Mouse (Mus musculus): ENCODE results near the gene Kif2a. TPM values are rescaled to one million over a fixed set of nuclear protein-coding genes. Genes with fewer than 3 reads are reported as not detected.

Gene Kif2a
- polyA plus RNA-seq, 1 experiment: 26.9 TPM

GRCm38 (mm10) chr13:106957554-106957953 lies 64.4 kb downstream of the Kif2a start:
- no peak for TF ChIP-seq GATA1 (IDR thresholded peaks at IDR 0.05; ENCODE audit: low read length)

- no peak for TF ChIP-seq GATA1 (IDR thresholded peaks at IDR 0.05; ENCODE audit: low read length)
These were observed 67.0 kb downstream of the Kif2a start for GRCm38 (mm10) chr13:106954880-106955279.

GRCm38 (mm10) chr13:106947583-106947982 lies 74.3 kb downstream of the Kif2a start:
- TF ChIP-seq GATA1 (IDR thresholded peaks at IDR 0.05; ENCODE audit: low read length): no peak

GRCm38 (mm10) chr13:106946594-106947540 lies 75.1 kb downstream of the Kif2a start, which contains the start of gene Dimt1:
Dimt1 (plus strand) TSS chr13:106947127.
- TF ChIP-seq GATA1 (IDR thresholded peaks at IDR 0.05; ENCODE audit: low read length): no peak

- TF ChIP-seq GATA1 (IDR thresholded peaks at IDR 0.05; ENCODE audit: low read length): no peak
These were observed 76.4 kb downstream of the Kif2a start for GRCm38 (mm10) chr13:106945518-106945917.

GRCm38 (mm10) chr13:106942721-106943120 lies 79.2 kb downstream of the Kif2a start:
- no peak for TF ChIP-seq GATA1 (IDR thresholded peaks at IDR 0.05; ENCODE audit: low read length)

GRCm38 (mm10) chr13:106941211-106941976 lies 80.5 kb downstream of the Kif2a start:
- no peak for TF ChIP-seq GATA1 (IDR thresholded peaks at IDR 0.05; ENCODE audit: low read length)

GRCm38 (mm10) chr13:106937138-106937472 lies 84.8 kb downstream of the Kif2a start:
- TF ChIP-seq GATA1 (IDR thresholded peaks at IDR 0.05; ENCODE audit: low read length): no peak

- TF ChIP-seq GATA1 (IDR thresholded peaks at IDR 0.05; ENCODE audit: low read length): no peak
These were observed 85.4 kb downstream of the Kif2a start, which contains the start of gene Ipo11 for GRCm38 (mm10) chr13:106936256-106937137. Ipo11 (minus strand) TSS chr13:106936958.

GRCm38 (mm10) chr13:106935871-106936255 lies 86.1 kb downstream of the Kif2a start:
- no peak for TF ChIP-seq GATA1 (IDR thresholded peaks at IDR 0.05; ENCODE audit: low read length)

GRCm38 (mm10) chr13:106929201-106929600 lies 92.7 kb downstream of the Kif2a start:
- no peak for TF ChIP-seq GATA1 (IDR thresholded peaks at IDR 0.05; ENCODE audit: low read length)

- no peak for TF ChIP-seq GATA1 (IDR thresholded peaks at IDR 0.05; ENCODE audit: low read length)
These were observed 93.6 kb downstream of the Kif2a start for GRCm38 (mm10) chr13:106928296-106928695.

- no peak for TF ChIP-seq GATA1 (IDR thresholded peaks at IDR 0.05; ENCODE audit: low read length)
These were observed 103.4 kb downstream of the Kif2a start for GRCm38 (mm10) chr13:106918322-106919050.

GRCm38 (mm10) chr13:106913125-106913736 lies 108.7 kb downstream of the Kif2a start:
- no peak for TF ChIP-seq GATA1 (IDR thresholded peaks at IDR 0.05; ENCODE audit: low read length)

Measured in G1E-ER4 (cell line).